Mouse (Mus musculus): ENCODE measurements around the gene Csk.

DNA sequence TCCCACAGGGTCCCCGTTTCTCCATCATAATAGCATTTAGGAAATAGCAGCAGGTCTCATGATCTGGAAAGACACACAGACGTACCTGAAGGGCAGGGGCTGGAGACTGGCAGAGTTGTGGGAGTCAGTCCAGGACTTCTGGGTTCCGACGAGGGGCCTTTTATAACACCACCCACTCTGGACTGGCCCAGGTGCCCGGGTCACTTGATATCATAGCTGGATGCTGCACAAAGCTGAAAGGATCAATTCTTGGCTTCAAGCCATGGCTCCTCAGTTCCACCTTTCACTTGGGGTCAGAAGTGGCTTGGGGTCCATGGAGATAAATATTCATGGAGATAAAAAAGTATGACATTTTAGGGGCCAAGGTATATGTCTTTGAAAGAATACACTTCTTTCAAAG is 30.1 kb upstream of the Csk start, which contains the start of gene Cyp1a2:
- no peak for TF ChIP-seq CTCF (IDR thresholded peaks at IDR 0.05; ENCODE audit: control insufficient read depth, insufficient read depth, insufficient read length)
- TF ChIP-seq USF1 (IDR thresholded peaks at IDR 0.05; ENCODE audit: low read depth) = no peak
- TF ChIP-seq FOSL1 (IDR thresholded peaks at IDR 0.05; ENCODE audit: insufficient read depth, low read length, poor library complexity, severe bottlenecking) = no peak
- TF ChIP-seq MYOG (IDR thresholded peaks at IDR 0.05; ENCODE audit: control insufficient read depth, extremely low read depth, insufficient read length) = no peak
- TF ChIP-seq CEBPB (IDR thresholded peaks at IDR 0.05; ENCODE audit: low read depth) = no peak

All from C2C12 (cell line).